Mouse (Mus musculus) brain, embryonic 18.5 days (tissue): ENCODE measurements around the gene Nup93.

Experiments used
- DNase-seq: peaks from one replicate; pipeline ENCODE4 v3.0.0-alpha.2; 2012; ENCODE audit warnings: low read depth, low spot score

Gene Nup93

DNA sequence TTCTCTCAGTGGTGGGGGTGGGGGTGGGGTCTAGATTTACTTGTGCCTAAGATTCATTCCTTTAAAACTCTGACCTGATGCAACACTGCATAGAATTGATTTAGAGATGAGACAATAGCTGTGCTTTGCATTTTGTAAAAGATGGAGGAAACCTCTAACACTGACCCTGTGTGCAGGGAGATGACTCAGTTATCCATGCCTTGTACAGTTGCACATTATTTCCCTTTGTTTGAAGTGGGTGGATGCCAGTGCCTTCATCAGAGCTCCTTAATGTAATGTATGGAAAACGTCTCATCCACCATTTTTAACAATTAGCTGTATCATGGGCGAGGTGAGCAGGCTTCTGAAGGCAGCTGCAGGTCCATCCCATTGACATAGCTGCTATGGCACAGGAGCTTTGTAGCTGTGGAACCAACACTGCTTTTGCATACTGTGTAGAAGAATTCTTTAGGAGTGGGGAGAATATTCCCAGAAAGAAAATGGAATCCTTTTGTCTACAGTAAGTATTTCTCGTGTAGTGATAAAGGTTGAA, 54.1 kb downstream of the Nup93 start:
- no peak for DNase-seq

DNA sequence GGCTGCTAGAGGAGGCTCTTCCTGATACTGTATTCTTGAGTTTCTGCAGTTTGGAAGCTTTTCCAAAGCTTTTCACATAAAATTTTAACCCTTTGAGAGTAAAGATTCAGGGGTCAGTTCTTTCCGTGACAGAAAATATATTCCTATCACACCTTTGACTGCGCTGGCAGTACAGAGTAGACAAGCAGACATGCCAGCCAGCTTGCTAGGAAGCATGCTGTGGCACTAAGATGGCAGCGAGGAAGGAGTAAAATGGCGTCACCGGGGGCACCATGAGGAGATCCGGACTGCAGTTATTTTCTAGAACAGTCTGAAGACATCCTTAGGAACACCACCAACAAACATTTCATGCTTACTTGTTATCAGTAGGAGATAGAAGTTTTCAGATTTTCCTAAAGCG, 55.9 kb downstream of the Nup93 start:
- DNase-seq = no peak

GRCm38 (mm10) chr8:94271102-94271501, 56.7 kb downstream of the Nup93 start:
- DNase-seq = no peak

DNA sequence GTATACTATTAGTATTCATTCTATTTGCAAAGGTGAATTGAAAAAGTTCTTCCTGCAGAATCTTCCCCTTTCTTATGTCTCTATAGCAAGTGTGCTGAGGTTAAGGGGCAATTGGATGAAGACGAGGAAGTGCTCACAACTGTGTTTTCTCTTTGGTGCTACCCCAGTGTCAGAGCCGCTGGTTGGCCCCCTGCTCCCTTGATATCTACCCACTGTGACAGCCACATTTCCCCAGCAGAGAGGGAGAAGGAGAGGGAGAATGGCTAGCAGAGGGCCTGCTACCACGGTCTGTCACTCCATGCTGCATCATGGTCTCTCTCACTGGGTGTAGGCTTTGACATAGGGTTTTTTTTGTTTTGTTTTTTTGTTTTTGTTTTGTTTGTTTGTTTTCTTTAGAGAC, 58.2 kb downstream of the Nup93 start:
- no peak for DNase-seq

DNA sequence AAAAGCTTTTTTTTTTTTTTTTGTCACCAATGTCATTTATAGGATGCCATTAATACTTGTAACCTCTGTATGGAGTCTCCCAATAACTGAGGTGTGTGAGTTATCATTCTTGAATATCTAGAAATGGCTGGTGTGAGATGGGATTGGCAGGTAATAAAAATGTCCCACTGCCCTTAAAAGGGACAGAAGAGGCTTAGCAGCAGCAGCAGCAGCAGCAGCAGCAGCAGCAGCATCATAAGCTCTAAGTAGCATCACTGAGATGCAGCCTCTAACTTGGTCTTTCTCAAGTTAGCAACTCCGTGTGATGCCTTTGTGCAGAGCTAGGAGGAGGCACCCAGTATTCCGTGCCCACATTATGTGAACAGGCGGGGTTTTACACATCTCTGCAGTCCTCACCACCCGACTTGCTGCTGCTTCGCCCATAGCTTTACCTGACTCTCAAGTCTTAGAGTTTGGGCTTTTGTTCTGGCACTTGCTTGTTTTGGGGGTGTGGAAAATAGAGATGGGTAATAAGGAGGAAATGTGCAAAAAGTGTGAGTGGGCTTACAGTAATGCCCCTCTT, 59.0 kb downstream of the Nup93 start:
- no peak for DNase-seq

DNA sequence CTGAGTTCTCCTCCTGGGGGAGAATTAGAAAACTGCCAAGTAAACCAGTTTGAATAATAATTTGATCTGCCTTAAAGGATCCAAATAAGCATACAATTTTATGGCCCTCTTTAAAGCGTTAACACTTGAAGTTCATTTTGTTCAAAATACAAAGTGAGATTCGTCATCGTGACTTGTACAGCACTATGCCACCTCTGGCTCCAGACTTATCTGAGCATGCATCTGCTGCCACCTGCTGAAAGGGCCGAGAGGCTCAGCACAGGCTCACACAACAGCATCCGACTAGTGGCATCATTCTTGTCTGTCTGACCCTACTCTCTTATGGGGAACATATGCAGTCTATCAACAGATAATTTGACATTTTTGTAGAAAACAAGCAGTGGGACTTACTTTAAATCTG, 59.7 kb downstream of the Nup93 start:
- DNase-seq = no peak

DNA sequence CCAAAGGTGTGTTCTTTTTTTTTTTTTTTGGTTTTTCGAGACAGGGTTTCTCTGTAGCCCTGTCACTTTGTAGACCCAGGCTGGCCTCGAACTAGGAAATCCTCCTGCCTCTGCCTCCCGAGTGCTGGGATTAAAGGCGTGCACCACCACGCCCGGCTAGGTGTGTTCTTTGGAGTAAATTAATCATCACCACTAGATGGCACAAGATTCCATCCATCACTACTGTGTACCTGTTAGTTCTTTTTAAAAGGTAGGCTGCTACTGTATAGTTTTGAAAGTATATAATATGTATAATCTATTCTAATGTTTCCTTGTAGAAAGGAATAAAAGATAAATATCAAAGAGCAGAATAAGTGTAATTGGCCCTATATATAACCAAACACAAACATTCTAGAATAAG, 63.9 kb downstream of the Nup93 start:
- no peak for DNase-seq

DNA sequence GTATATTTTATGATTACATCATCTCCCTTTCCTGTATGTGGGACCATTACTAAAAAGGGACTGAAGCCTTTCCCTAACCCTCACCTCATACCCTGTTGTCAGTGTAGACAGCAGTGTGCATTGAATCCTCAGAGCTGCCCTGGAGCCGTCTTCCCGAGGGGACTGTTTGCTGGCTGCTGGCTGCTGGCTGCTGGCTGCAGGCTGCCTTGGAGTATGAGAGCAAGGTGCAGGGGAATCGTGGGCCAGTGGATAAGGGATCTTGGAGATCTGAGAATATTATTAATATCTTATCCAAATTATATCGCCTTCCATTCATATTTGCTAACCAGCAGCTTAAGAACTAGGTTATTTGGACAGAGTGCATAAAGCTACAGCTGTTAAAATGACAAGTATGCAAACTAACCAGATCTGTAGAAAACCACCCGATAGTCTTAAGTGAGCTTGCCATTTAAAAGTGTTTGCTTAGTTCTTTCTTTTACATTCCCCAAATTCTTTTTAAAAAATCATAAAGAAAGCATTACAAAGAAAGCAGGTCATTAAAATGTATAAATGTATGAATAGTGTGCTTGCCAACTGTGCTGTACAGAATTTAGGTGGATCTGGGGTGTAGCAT, 65.7 kb downstream of the Nup93 start:
- DNase-seq = no peak

DNA sequence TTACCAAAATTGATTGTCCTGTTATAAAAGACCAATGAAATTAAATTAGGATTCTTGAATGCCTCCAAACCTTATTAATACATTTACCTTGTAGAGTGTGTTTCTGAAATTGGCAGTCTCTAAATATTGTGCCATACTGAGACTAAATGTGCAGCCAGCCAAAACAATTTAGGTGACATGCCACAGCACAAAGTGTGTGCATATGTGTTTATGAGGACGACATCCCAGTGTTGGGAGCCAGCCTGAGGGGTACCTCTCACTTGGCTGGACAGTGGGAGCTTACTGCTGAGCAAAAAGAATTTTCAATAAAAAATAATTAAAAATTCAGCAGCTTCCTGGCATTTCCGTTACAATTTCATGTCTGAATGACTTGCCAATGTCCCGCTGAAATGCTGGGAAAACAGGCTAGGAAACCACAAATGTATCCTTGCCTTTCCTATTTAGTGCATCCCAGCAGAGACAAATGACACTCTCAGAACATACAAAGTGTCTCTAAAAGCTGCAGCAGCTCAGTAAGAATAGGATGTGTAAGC, 68.2 kb downstream of the Nup93 start:
- no peak for DNase-seq

DNA sequence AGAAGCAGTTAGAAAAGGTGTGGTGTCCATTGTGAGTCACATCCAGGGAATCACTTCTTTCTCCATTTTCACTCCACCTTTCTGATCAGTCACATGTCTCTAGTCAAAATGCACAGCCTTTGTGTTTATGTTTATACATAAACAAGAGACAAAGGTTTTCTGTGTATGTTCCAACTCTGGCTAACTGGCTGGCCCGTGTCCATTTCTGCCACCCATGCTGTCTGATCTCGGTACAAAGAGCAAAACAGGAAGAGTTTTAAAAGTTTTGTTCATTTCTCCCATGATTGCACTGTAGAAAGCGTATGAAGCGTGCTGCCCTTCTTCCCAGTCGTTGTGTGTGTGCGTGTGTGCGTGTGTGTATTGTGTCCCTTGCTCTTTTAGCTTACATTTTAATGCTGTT, 69.8 kb downstream of the Nup93 start:
- no peak for DNase-seq

DNA sequence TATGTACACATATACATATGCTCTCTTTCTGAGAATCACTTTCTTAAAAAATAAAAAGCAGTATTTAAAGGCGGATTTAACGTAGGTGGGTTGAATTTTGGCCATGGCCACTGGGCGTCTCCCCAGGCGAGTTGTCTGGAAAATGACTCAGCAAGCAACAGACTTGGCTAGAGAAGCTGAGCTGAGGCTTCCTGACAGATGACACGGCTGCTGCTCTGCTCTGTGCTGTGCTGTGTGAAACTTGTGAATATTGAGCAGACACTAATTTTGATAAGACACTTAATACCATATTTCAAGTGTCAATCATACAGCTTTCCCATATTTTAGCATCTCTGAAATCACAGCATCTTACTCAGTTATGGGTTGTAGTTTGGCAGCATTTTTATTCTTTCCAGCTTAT, 76.2 kb downstream of the Nup93 start:
- DNase-seq = no peak

GRCm38 (mm10) chr8:94292072-94292471, 77.7 kb downstream of the Nup93 start:
- DNase-seq = no peak

DNA sequence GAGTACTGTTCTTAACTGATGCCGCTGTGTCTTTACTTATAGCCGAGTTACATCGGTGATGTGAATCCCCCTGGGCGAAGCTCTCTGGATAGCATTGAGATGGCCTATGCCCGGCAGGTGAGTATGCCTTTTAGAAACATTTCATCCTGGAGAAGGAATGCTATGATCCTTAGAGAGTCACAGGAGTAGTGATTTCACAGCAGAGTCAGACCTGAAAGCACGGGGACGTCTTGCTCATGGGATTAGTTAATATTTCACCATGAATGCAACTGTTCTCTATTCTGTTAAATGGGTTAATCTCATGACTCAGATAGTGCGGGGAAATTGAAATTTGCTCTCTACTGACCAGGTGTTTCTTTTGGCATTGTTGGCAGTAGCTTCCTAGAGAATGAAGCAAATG, 78.3 kb downstream of the Nup93 start:
- no peak for DNase-seq

- no peak for DNase-seq
Observed at GRCm38 (mm10) chr8:94295687-94296086, 81.3 kb downstream of the Nup93 start.

DNA sequence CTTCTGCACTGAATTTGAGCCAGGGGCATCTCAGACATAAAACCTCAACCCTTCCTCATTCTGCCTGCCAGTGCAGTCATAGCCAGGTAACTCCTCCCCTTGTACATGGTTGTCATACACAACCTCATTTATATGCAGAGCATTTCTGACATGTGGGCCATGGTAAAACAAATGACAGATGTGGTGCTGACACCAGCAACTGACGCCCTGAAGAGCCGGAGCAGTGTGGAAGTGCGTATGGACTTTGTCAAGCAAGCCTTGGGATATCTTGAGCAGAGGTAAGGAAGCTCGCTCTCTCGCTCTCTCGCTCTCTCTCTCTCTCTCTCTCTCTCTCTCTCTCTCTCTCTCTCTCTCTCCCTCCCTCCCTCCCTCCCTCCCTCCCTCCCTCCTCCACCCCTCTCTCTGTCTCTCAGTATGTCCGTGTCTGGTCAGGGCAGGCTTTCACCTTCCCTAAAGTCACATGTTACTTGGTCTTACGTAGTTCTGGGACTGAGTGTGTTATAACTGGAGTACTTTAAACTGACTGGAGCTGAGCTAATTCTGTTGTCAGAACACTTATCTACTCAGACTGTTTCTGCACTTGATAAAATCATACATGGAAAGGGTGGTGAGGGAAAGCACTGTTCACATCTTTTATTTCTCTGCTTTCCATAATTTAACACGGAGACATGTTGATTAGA, 82.1 kb downstream of the Nup93 start:
- DNase-seq = no peak

DNA sequence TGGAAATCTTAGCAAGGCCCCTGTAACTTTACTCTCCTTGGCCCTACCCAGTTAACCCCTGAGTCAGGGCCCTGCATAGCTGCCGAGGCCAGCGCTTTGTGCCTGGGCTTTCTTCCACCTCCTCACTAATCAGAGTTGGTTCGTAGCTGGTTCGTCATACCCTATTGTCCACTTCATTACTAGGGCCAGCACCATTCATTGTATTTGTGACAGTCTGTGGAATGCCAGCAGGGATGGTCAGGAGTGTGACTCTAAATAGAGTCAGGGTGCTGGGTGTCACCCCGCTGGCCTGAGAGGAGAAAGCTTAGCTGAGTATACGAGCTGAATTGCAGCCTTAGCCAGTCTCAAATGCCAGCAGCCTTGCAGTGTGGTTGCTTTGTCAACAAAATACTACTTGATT, 82.7 kb downstream of the Nup93 start:
- DNase-seq = no peak

DNA sequence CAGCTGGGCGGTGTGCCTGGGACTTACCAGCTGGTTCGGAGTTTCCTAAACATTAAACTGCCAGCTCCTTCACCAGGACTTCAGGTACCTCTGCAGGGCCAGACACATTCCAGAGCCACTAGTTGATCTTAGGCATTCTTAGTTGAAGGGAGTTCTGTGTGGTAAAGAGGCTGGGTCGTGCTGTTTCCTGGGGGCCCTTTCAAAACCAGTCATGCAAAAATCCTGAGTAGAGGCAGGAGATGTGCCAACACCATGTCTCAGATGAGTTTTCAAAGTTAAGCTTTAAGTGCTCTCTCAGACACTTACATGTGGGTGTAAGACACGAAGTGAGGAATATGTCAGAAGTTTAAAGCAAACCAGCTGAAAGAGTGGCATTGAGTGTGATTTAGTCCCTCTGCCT, 86.4 kb downstream of the Nup93 start:
- no peak for DNase-seq

DNA sequence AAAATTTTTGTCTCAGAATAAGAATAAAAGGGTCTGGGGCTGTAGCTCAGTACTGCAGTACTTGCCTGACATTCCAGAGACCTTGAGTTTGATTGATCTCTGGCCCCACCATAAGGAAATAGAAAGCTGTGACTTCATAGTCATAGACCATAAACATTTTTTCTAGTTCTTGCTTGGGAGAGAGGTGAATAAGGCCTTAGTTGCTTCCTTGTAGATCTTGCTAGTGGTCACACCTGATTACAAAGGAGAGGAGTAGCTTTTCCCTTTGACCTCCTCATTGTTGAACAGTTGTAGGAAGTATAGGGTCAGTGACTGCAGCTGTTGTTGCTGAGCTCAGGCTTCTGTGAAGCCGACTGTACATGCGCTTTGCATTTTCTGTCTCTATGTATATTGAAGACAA, 90.0 kb downstream of the Nup93 start:
- DNase-seq = no peak

DNA sequence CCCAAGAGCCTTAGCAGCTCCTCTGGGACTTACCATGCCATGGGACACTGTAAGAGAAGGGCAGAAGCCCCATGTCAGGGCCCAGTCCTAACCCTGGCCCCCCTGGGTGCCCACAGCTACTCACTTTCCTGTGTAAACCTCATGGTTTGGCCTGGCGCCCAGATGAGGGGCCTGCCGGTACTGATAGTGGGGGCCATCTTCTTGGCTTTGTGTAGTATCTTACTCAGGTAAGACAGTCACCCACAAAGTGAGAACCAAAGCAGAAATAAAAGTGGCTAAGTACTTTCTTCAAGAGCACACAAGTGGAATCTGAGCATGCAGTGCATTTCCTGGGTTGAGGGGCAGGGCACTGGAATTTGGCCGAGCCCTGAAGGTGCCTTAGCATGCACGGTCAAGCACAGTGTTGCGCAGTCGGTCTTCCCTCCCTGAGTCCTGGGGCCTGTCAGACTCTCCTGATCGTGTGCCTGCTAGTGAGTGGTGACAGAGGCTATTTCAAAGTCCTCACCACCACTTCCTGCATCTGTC, 92.7 kb downstream of the Nup93 start:
- no peak for DNase-seq

GRCm38 (mm10) chr8:94307652-94308051, 93.3 kb downstream of the Nup93 start:
- DNase-seq = no peak

DNA sequence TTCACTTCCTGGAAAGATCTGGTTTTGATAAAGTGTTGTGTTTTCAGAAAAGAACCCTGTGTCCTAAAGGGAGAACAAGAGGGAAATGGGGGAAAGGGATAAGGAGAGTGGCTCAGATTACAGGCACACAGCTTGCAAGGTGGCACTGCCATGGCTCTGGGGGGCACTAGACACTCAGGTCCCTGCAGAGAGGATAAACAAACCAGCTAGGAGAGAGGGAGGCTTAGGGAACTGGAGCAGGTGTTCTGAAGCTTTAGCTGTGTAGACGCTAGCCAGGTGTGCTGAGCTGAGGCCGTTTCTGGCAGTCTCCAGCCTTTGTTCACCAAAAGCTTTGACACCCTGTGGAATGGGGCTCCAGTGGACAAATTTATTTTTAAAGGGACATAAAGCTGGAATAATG, 99.7 kb downstream of the Nup93 start:
- no peak for DNase-seq

DNA sequence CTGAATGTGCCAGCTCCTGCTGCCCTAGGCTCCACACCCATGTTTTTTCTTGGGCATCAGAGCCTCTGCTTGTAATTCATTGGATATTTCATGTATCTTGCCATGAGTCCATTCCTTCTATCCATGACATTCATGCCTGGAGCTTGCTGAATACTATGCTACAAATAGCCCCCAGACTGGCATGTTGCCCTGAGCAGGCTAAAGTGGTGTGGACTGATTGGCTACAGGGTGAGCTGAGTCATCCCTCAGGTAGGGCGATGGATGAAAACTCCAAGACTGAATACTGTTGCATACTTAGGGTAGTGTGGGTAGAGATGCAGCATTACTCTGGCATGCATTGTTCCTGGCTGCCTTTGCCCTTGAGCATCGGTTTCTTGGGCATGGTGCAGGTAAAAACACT, 102.9 kb downstream of the Nup93 start:
- no peak for DNase-seq

GRCm38 (mm10) chr8:94317691-94318090, 103.3 kb downstream of the Nup93 start:
- DNase-seq = no peak
